Mouse (Mus musculus) liver, embryonic 15.5 days (tissue): Measurements from ENCODE around the gene Gtf2f2. TPM values are rescaled to one million over a fixed set of nuclear protein-coding genes. Genes with fewer than 3 reads are reported as not detected.
A peak's percentile ranks its signal among the peaks of the same experiment; 100 is the strongest.

Experiments
- ATAC-seq: fragments of 200-750 bp; cut with Nextera tagmentation; 2 replicates; pipeline ENCODE4 v1.8.0; 2017; ENCODE audit warnings: moderate number of reproducible peaks, mild to moderate bottlenecking, moderate library complexity; ENCODE audit not compliant: insufficient read depth
- H3K27ac ChIP-seq: fragments of 300-500 bp; sonication (generic); replicated peaks from 2 replicates; pipeline ENCODE4 v1.5.1; 2015; ENCODE audit warnings: mild to moderate bottlenecking, inconsistent platforms
- H3K27me3 ChIP-seq: fragments of 300-500 bp; sonication (generic); 2 replicates; pipeline ENCODE4 v1.6.1; 2015; ENCODE audit warnings: mild to moderate bottlenecking, inconsistent platforms
- H3K36me3 ChIP-seq: fragments of 300-500 bp; sonication (generic); replicated peaks from 2 replicates; pipeline ENCODE4 v1.6.1; 2015; ENCODE audit warnings: moderate library complexity, mild to moderate bottlenecking, inconsistent platforms
- H3K4me1 ChIP-seq: fragments of 300-500 bp; sonication (generic); replicated peaks from 2 replicates; pipeline ENCODE4 v1.6.1; 2015; ENCODE audit warnings: inconsistent platforms
- H3K4me2 ChIP-seq: fragments of 300-500 bp; sonication (generic); 2 replicates; pipeline ENCODE4 v1.6.1; 2015; ENCODE audit warnings: moderate library complexity, mild to moderate bottlenecking, inconsistent platforms
- H3K4me3 ChIP-seq: fragments of 300-500 bp; sonication (generic); replicated peaks from 2 replicates; pipeline ENCODE4 v1.5.1; 2015; ENCODE audit warnings: mild to moderate bottlenecking, inconsistent platforms
- H3K9ac ChIP-seq: fragments of 300-500 bp; sonication (generic); 2 replicates; pipeline ENCODE4 v1.6.1; 2015; ENCODE audit warnings: moderate library complexity, mild to moderate bottlenecking, inconsistent platforms
- H3K9me3 ChIP-seq: fragments of 300-500 bp; sonication (generic); replicated peaks from 2 replicates; pipeline ENCODE4 v1.6.1; 2016; ENCODE audit warnings: inconsistent platforms
- WGBS: fragments of 180-500 bp; shearing (Covaris S2); methylation state at CpG from one replicate; pipeline ENCODE4 v1.1.7; 2015; ENCODE audit warnings: mixed read lengths; ENCODE audit not compliant: insufficient replicate concordance; 5-methylcytosine and 5-hydroxymethylcytosine counted together
- polyA plus RNA-seq: library from polyadenylated mRNA; unstranded; fragments of >200 nt; fragmentation: Nextera tagmentation; extraction: Ambion mirVana; gene quantifications from 2 replicates; pipeline ENCODE4 v1.2.1, GENCODE M21; 2015

The Gtf2f2 gene
- 18.0 and 19.4 TPM in 2 replicates for polyA plus RNA-seq

DNA sequence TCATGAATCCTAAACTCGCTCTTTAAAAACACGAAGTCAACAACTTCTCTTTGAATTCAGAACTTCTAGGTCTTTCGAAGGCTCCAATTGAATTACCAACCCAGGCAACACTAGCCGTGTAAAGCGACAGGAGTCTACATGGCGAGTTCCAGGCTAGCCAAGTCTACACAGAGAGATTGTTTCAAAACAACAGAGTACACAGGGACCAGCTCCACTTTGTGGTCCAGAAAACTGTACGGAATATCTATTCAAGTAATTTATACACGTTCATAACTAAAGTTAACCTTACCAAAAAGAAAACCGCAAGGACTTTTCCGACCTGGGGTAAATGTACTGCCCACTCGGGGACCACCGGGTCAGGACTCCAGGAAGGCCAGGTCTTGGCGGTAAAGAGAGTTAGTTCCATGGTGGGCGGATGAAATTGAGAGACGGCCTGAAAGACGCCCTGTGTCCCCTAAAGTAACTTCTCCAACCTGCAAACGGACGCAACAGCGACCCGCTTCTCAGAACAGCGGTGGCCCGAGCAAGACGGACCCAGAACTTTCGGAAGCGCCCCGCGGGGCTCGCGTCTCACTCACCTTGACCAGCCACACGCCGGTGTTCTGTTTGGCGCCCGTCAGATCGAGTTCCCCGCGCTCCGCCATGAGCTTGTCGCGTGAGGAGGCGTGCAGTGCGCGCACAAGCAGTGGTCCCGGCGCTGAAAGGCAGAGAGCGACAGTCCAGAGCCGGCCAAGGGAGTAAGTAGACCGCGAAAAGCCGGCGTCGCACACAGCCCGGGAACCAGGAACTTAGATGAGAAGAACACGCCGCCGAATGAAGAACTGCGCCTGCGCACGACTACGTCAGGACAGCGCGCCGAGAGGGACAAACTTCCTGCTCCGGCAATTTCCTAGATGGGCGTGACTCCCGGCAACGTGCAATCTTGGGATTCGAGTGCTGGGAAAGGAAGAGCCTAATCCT, at the start of gene Gtf2f2:
TSS of gene Gtf2f2 (minus strand) at position 764 of the 960 bp plus-strand sequence.
- Histone ChIP-seq H3K4me1 (peaks cover 26% of the 10 kb centered on the region), H3K4me2 (peak within 1 kb of the TSS; percentile 82), H3K27ac (peak within 1 kb of the TSS; percentile 81), H3K9ac (peak within 1 kb of the TSS; percentile 75), H3K36me3 (peaks cover 9% of the 10 kb centered on the region; the same call in 1 of the 2 replicates), H3K27me3 (peaks cover 3% of the 10 kb centered on the region; the same call in 1 of the 2 replicates), H3K4me3 (peak within 1 kb of the TSS; percentile 84), H3K9me3 (no peaks in the 10 kb centered on the region)
- peak; percentile 85 for ATAC-seq
- WGBS, result under 1% methylated on average over 67 of the region's 67 CpGs

DNA sequence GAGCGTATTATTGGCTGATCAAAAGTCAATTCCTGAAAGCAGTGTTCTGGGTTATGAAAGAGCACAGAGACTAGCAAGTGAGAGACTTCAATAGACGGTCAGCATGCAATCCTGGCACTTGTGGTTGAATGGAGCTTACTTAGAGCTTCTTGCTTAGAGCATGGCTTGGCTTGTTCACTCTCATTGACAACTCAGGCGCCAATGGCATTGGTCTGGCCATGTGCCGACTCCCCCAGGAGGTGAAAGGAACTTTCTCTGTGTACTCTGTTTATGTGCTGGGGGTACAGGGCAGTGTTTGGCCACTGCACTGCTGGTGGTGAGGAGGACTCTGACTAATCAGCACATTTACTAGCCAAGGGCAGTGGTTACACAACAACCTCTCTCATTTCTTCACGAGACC, 48.8 kb upstream of the Gtf2f2 start:
- H3K4me3 ChIP-seq, result no peak overlapping the region
- no peaks in the 10 kb centered on the region for H3K4me1 ChIP-seq
- no peaks in the 10 kb centered on the region for H3K9me3 ChIP-seq
- H3K9ac ChIP-seq, result no peak overlapping the region
- H3K4me2 ChIP-seq, result no peak overlapping the region
- no peak for ATAC-seq
- WGBS, result 60% methylated on average over 5 of the region's 5 CpGs
- H3K36me3 ChIP-seq, result no peaks in the 10 kb centered on the region
- H3K27ac ChIP-seq, result no peak overlapping the region
- H3K27me3 ChIP-seq, result no peaks in the 10 kb centered on the region

DNA sequence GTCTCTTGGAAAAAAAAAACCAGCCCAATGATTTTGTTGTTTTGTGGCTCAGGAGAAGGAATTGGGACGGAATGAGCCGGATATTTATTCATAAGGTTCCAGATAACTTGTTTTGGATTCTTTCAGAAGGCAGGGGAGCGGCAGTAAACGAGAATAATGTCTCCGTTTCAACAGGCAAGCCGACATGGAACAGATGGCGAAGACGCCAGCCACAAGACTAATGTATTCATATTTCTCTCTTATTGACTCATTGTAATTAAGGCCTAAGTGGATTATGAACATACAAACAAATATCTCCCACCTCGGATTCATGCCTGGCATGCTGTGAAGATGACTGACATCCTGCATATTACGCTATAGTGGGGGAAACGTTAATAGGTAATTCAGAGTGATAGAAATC, 43.1 kb upstream of the Gtf2f2 start:
- ATAC-seq, result no peak
- Histone ChIP-seq H3K4me3 (no peak overlapping the region), H3K9ac (no peak overlapping the region), H3K9me3 (no peaks in the 10 kb centered on the region), H3K4me2 (no peak overlapping the region), H3K36me3 (no peaks in the 10 kb centered on the region), H3K27ac (no peak overlapping the region), H3K4me1 (no peaks in the 10 kb centered on the region), H3K27me3 (no peaks in the 10 kb centered on the region)
- 67% methylated on average over 11 of the region's 11 CpGs for WGBS

DNA sequence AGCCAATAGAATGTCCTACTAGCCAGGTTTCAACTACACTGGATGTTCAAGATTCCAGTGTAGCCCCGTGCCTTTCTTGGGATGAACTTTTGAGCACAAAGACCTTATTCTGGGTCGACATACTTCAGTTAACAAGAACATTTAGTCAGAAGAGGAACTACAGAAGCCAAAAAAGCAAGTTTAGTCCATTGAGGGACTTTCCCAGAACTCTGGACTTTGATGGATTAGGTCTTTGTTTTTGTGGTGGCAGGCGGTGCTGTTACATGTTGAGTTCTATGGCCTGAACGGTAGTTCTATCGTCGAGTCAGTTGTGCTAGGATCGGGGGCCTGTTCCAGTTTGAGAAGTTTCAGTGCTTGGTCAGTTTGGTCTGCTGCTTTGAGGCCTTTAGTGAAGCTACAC, 41.3 kb upstream of the Gtf2f2 start:
- no peak overlapping the region for H3K4me2 ChIP-seq
- H3K4me1 ChIP-seq, result no peaks in the 10 kb centered on the region
- no peak overlapping the region for H3K27ac ChIP-seq
- H3K9ac ChIP-seq, result no peak overlapping the region
- no peak overlapping the region for H3K4me3 ChIP-seq
- no peak for ATAC-seq
- no peaks in the 10 kb centered on the region for H3K27me3 ChIP-seq
- H3K36me3 ChIP-seq, result no peaks in the 10 kb centered on the region
- 34% methylated on average over 7 of the region's 7 CpGs for WGBS
- H3K9me3 ChIP-seq, result no peaks in the 10 kb centered on the region

DNA sequence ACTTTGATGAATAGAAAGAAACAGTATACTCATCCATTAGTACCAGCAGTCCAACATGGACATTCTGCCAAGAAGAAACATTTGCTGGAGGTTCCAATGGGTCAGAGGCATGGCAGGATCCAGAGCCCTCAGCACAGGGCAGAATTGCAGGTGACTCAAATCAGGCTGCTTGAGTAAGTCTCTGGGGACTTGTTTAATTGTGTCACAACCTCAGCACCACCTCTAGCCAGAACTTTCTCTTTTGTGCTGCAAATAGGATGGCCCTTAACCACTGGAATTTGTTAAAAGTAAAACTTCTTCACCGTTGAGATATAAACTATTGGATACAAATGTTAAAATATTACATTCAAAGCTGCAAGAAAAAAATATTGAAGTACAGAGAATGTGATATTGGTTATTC, 35.1 kb upstream of the Gtf2f2 start:
- Histone ChIP-seq H3K27me3 (no peaks in the 10 kb centered on the region), H3K36me3 (no peaks in the 10 kb centered on the region)
- WGBS, result 42% methylated on average over 1 of the region's 1 CpGs

GRCm38 (mm10) chr14:76044164-76044557, 33.5 kb upstream of the Gtf2f2 start:
- no peak overlapping the region for H3K27ac ChIP-seq
- no peaks in the 10 kb centered on the region for H3K4me1 ChIP-seq
- H3K27me3 ChIP-seq, result no peaks in the 10 kb centered on the region
- WGBS, result 62% methylated on average over 3 of the region's 3 CpGs
- no peak overlapping the region for H3K4me2 ChIP-seq
- H3K9me3 ChIP-seq, result no peaks in the 10 kb centered on the region
- H3K4me3 ChIP-seq, result no peak overlapping the region
- no peak overlapping the region for H3K9ac ChIP-seq
- H3K36me3 ChIP-seq, result no peaks in the 10 kb centered on the region
- ATAC-seq, result no peak

More for the DNA sequence above, 35.1 kb upstream of the Gtf2f2 start:
- Histone ChIP-seq H3K4me2 (no peak overlapping the region), H3K4me3 (no peak overlapping the region), H3K9ac (no peak overlapping the region), H3K27ac (no peak overlapping the region), H3K4me1 (no peaks in the 10 kb centered on the region), H3K9me3 (no peaks in the 10 kb centered on the region)
- no peak for ATAC-seq

- ATAC-seq, result no peak
- Histone ChIP-seq H3K9ac (no peak overlapping the region), H3K27me3 (no peaks in the 10 kb centered on the region), H3K4me3 (no peak overlapping the region), H3K36me3 (no peaks in the 10 kb centered on the region), H3K4me1 (no peaks in the 10 kb centered on the region), H3K4me2 (no peak overlapping the region), H3K27ac (no peak overlapping the region), H3K9me3 (no peaks in the 10 kb centered on the region)
- WGBS, result 68% methylated on average over 14 of the region's 14 CpGs
Observed at GRCm38 (mm10) chr14:76043251-76044163, 32.8 kb upstream of the Gtf2f2 start.

GRCm38 (mm10) chr14:76033221-76033637, 22.6 kb upstream of the Gtf2f2 start:
- Histone ChIP-seq H3K4me2 (no peak overlapping the region), H3K4me1 (no peaks in the 10 kb centered on the region), H3K4me3 (no peak overlapping the region), H3K27me3 (no peaks in the 10 kb centered on the region), H3K9ac (no peak overlapping the region), H3K27ac (no peak overlapping the region), H3K9me3 (no peaks in the 10 kb centered on the region), H3K36me3 (no peaks in the 10 kb centered on the region)
- ATAC-seq, result no peak
- 50% methylated on average over 7 of the region's 7 CpGs for WGBS

GRCm38 (mm10) chr14:76032671-76033136, 22.0 kb upstream of the Gtf2f2 start:
- WGBS, result 71% methylated on average over 7 of the region's 7 CpGs
- no peak for ATAC-seq
- Histone ChIP-seq H3K9ac (no peak overlapping the region), H3K4me2 (no peak overlapping the region), H3K36me3 (no peaks in the 10 kb centered on the region), H3K27ac (no peak overlapping the region), H3K4me3 (no peak overlapping the region), H3K4me1 (no peaks in the 10 kb centered on the region), H3K9me3 (no peaks in the 10 kb centered on the region), H3K27me3 (no peaks in the 10 kb centered on the region)

GRCm38 (mm10) chr14:76031117-76031842, 20.6 kb upstream of the Gtf2f2 start:
- no peak overlapping the region for H3K4me3 ChIP-seq
- no peak overlapping the region for H3K9ac ChIP-seq
- no peaks in the 10 kb centered on the region for H3K9me3 ChIP-seq
- H3K4me1 ChIP-seq, result no peaks in the 10 kb centered on the region
- H3K36me3 ChIP-seq, result no peaks in the 10 kb centered on the region
- no peak overlapping the region for H3K27ac ChIP-seq
- ATAC-seq, result no peak
- no peak overlapping the region for H3K4me2 ChIP-seq
- H3K27me3 ChIP-seq, result no peaks in the 10 kb centered on the region
- WGBS, result 67% methylated on average over 11 of the region's 11 CpGs
